Mouse (Mus musculus): Measurements from ENCODE around the gene Olfr871. TPM values are rescaled to one million over a fixed set of nuclear protein-coding genes. Genes with fewer than 3 reads are reported as not detected.
"Not testable (repeated sequence)": the region's sequence is repeated elsewhere in the genome, so short reads cannot be mapped to it uniquely, and the experiment has no call there.

The Olfr871 gene
- polyA plus RNA-seq (2012; fragmentation: generic; extraction: Trizol) = not detected

GRCm38 (mm10) chr9:20211907-20212306 is at the start of gene Olfr871:
Gene Olfr871 (plus strand): TSS chr9:20212207.
- H3K27me3 ChIP-seq (ENCODE audit: control insufficient read depth, insufficient read depth, insufficient read length) = no peaks in the 10 kb centered on the region
- H3K4me2 ChIP-seq (ENCODE audit: low read depth) = no peak within 1 kb of the TSS
- H3K79me2 ChIP-seq (ENCODE audit: control insufficient read depth, insufficient read depth) = no peaks in the 10 kb centered on the region
- H3K4me3 ChIP-seq = no peak within 1 kb of the TSS
- no peak within 1 kb of the TSS for H3ac ChIP-seq (ENCODE audit: control insufficient read depth, insufficient read length)
- TF ChIP-seq SRF (IDR thresholded peaks at IDR 0.05; ENCODE audit: control insufficient read depth, insufficient read length, low read depth) (no peak), POLR2AphosphoS2 (IDR thresholded peaks at IDR 0.05; ENCODE audit: insufficient read length, low read depth) (no peak), TCF3 (IDR thresholded peaks at IDR 0.05; ENCODE audit: insufficient read length, low read depth) (no peak), TCF12 (IDR thresholded peaks at IDR 0.05; ENCODE audit: insufficient read depth, poor library complexity, severe bottlenecking) (no peak), MAX (IDR thresholded peaks at IDR 0.05; ENCODE audit: low read depth) (no peak), USF1 (IDR thresholded peaks at IDR 0.05; ENCODE audit: low read depth) (no peak), POLR2A (IDR thresholded peaks at IDR 0.05; ENCODE audit: insufficient read length, low read depth) (no peak), MYOD1 (IDR thresholded peaks at IDR 0.05; ENCODE audit: control insufficient read depth in 1 of 3, insufficient read length in 2 of 3, low read depth in 2 of 3) (no peak), REST (IDR thresholded peaks at IDR 0.05; ENCODE audit: insufficient read depth, insufficient read length) (no peak)
- H3K36me3 ChIP-seq (ENCODE audit: control insufficient read depth, insufficient read depth) = no peaks in the 10 kb centered on the region

- Histone ChIP-seq H3K79me2 (ENCODE audit: control insufficient read depth, insufficient read depth) (no peaks in the 10 kb centered on the region), H3K36me3 (ENCODE audit: control insufficient read depth, insufficient read depth) (no peaks in the 10 kb centered on the region), H3K27me3 (ENCODE audit: control insufficient read depth, insufficient read depth, insufficient read length) (no peaks in the 10 kb centered on the region), H3K4me2 (ENCODE audit: low read depth) (no peak within 1 kb of the TSS), H3ac (ENCODE audit: control insufficient read depth, insufficient read length) (no peak within 1 kb of the TSS), H3K4me3 (no peak within 1 kb of the TSS)
- TF ChIP-seq TCF12 (IDR thresholded peaks at IDR 0.05; ENCODE audit: insufficient read depth, poor library complexity, severe bottlenecking) (no peak), USF1 (IDR thresholded peaks at IDR 0.05; ENCODE audit: low read depth) (no peak), REST (IDR thresholded peaks at IDR 0.05; ENCODE audit: insufficient read depth, insufficient read length) (no peak), TCF3 (IDR thresholded peaks at IDR 0.05; ENCODE audit: insufficient read length, low read depth) (no peak), E2F4 (IDR thresholded peaks at IDR 0.05; ENCODE audit: insufficient read depth) (no peak), POLR2AphosphoS2 (IDR thresholded peaks at IDR 0.05; ENCODE audit: insufficient read length, low read depth) (no peak), MAX (IDR thresholded peaks at IDR 0.05; ENCODE audit: low read depth) (no peak)
Observed at GRCm38 (mm10) chr9:20173957-20174356, 38.0 kb upstream of the Olfr871 start, which contains the start of gene Olfr870. Gene Olfr870 (minus strand): TSS chr9:20174057.

- H3K27me3 ChIP-seq (ENCODE audit: control insufficient read depth, insufficient read depth, insufficient read length) = no peaks in the 10 kb centered on the region
- H3K36me3 ChIP-seq (ENCODE audit: control insufficient read depth, insufficient read depth) = no peaks in the 10 kb centered on the region
- peak overlapping the region; percentile 27 for H3K4me2 ChIP-seq (ENCODE audit: low read depth)
- TF ChIP-seq MAX (IDR thresholded peaks at IDR 0.05; ENCODE audit: low read depth) (no peak), CEBPB (IDR thresholded peaks at IDR 0.05; ENCODE audit: insufficient read depth, poor library complexity, severe bottlenecking) (0 out of 2 replicates have a peak, but pooled peaks have one; percentile 36)
- no peak overlapping the region for H3ac ChIP-seq (ENCODE audit: control insufficient read depth, insufficient read length)
- no peak overlapping the region for H3K4me3 ChIP-seq
- no peaks in the 10 kb centered on the region for H3K79me2 ChIP-seq (ENCODE audit: control insufficient read depth, insufficient read depth)
Observed at GRCm38 (mm10) chr9:20179463-20179862, 32.5 kb upstream of the Olfr871 start.

- no peak overlapping the region for H3K4me2 ChIP-seq (ENCODE audit: low read depth)
- no peaks in the 10 kb centered on the region for H3K27me3 ChIP-seq (ENCODE audit: control insufficient read depth, insufficient read depth, insufficient read length)
- no peaks in the 10 kb centered on the region for H3K79me2 ChIP-seq (ENCODE audit: control insufficient read depth, insufficient read depth)
- TF ChIP-seq TCF12 (IDR thresholded peaks at IDR 0.05; ENCODE audit: insufficient read depth, poor library complexity, severe bottlenecking) (no peak), REST (IDR thresholded peaks at IDR 0.05; ENCODE audit: insufficient read depth, insufficient read length) (no peak), MYOG (IDR thresholded peaks at IDR 0.05; ENCODE audit: control insufficient read depth in 1 of 3, insufficient read depth in 1 of 3, insufficient read length in 2 of 3, low read depth in 2 of 3) (no peak)
- H3ac ChIP-seq (ENCODE audit: control insufficient read depth, insufficient read length) = no peak overlapping the region
- H3K36me3 ChIP-seq (ENCODE audit: control insufficient read depth, insufficient read depth) = no peaks in the 10 kb centered on the region
- no peak overlapping the region for H3K4me3 ChIP-seq
Observed at GRCm38 (mm10) chr9:20202131-20202530, 9.9 kb upstream of the Olfr871 start.

GRCm38 (mm10) chr9:20203413-20203984 is 8.5 kb upstream of the Olfr871 start:
- H3K79me2 ChIP-seq (ENCODE audit: control insufficient read depth, insufficient read depth); H3K36me3 ChIP-seq (ENCODE audit: control insufficient read depth, insufficient read depth); H3K27me3 ChIP-seq (ENCODE audit: control insufficient read depth, insufficient read depth, insufficient read length); H3K4me2 ChIP-seq (ENCODE audit: low read depth); H3K4me3 ChIP-seq; H3ac ChIP-seq (ENCODE audit: control insufficient read depth, insufficient read length): not testable (repeated sequence)

GRCm38 (mm10) chr9:20210812-20211211 is 1.2 kb upstream of the Olfr871 start:
- Histone ChIP-seq H3K4me2 (ENCODE audit: low read depth) (no peak overlapping the region), H3K36me3 (ENCODE audit: control insufficient read depth, insufficient read depth) (no peaks in the 10 kb centered on the region), H3K27me3 (ENCODE audit: control insufficient read depth, insufficient read depth, insufficient read length) (no peaks in the 10 kb centered on the region), H3K4me3 (no peak overlapping the region), H3ac (ENCODE audit: control insufficient read depth, insufficient read length) (no peak overlapping the region), H3K79me2 (ENCODE audit: control insufficient read depth, insufficient read depth) (no peaks in the 10 kb centered on the region)
- TF ChIP-seq MYOG (IDR thresholded peaks at IDR 0.05; ENCODE audit: control insufficient read depth in 1 of 3, insufficient read depth in 1 of 3, insufficient read length in 2 of 3, low read depth in 2 of 3) (no peak), POLR2AphosphoS2 (IDR thresholded peaks at IDR 0.05; ENCODE audit: insufficient read length, low read depth) (no peak), POLR2A (IDR thresholded peaks at IDR 0.05; ENCODE audit: insufficient read length, low read depth) (no peak), TCF12 (IDR thresholded peaks at IDR 0.05; ENCODE audit: insufficient read depth, poor library complexity, severe bottlenecking) (no peak), SRF (IDR thresholded peaks at IDR 0.05; ENCODE audit: control insufficient read depth, insufficient read length, low read depth) (no peak), TCF3 (IDR thresholded peaks at IDR 0.05; ENCODE audit: insufficient read length, low read depth) (no peak), MYOD1 (IDR thresholded peaks at IDR 0.05; ENCODE audit: control insufficient read depth in 1 of 3, insufficient read length in 2 of 3, low read depth in 2 of 3) (no peak), REST (IDR thresholded peaks at IDR 0.05; ENCODE audit: insufficient read depth, insufficient read length) (no peak)
